Mouse (Mus musculus) liver, adult 2 months (tissue): ENCODE results near the gene Hcfc2.

ENCODE experiments used
- CTCF ChIP-seq: fragments of 200-500 bp; IDR thresholded peaks from 2 replicates; pipeline ENCODE4 v1.5.1; 2011; ENCODE audit warnings: low read depth, low read length, control low read depth
- POLR2A ChIP-seq: fragments of 200-500 bp; IDR thresholded peaks from 2 replicates; pipeline ENCODE4 v1.6.1; 2011; ENCODE audit warnings: low read length, control low read depth; ENCODE audit not compliant: insufficient read depth; ENCODE audit errors: extremely low read depth

- TF ChIP-seq POLR2A (no peak), CTCF (no peak)
Measured at GRCm38 (mm10) chr10:82779831-82780230, 83.9 kb downstream of the Hcfc2 start.
